Mouse (Mus musculus): ENCODE results near the gene Anks6.

Gene Anks6

DNA sequence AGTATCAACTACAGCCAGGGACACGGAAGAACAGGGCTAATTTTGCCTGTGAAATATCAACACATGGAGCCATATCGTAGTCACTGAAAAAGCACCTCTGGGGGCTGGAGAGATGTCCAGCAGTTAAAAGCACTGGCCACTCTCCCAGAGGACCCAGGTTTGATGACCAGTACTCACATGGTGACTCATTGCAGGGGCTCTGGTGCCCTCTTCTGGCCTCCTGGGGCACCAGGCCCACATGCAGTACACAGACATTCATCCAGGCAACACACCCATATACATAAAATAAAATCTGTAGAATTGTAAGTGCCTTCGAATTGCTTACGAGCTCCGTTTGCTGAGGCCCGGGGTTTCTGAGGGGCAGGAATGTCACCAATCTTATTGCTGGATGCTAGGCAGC is 10.3 kb downstream of the Anks6 start:
- no peak for DNase-seq (ENCODE audit: low spot score in 2 of 2)

DNA sequence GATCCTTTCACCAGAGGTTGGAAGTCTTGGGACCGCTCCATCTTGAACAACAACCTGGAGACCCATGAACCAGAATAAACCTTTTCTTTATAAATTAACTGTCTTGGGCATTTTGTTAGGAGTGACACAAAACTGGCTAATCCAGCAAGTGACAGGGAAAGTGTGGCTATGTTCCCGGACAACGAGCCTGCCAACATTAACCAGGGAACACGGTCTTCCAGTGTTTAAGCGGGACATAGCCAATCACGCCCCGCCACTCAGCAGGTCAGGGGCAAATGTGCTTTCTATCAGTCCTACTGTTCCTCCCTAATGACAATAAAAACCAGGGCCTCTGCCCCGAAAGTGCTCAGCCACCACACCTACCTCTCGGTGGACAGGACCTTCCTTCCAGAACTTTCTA is 13.4 kb downstream of the Anks6 start:
- DNase-seq (ENCODE audit: low spot score in 2 of 2): peak; percentile 41 to 43

- DNase-seq (ENCODE audit: low spot score in 2 of 2): no peak
Observed at GRCm38 (mm10) chr4:47039586-47039985, 17.6 kb downstream of the Anks6 start.

GRCm38 (mm10) chr4:47037321-47037657 is 19.9 kb downstream of the Anks6 start:
- peak; percentile 29 to 66 for DNase-seq (ENCODE audit: low spot score in 2 of 2)

DNA sequence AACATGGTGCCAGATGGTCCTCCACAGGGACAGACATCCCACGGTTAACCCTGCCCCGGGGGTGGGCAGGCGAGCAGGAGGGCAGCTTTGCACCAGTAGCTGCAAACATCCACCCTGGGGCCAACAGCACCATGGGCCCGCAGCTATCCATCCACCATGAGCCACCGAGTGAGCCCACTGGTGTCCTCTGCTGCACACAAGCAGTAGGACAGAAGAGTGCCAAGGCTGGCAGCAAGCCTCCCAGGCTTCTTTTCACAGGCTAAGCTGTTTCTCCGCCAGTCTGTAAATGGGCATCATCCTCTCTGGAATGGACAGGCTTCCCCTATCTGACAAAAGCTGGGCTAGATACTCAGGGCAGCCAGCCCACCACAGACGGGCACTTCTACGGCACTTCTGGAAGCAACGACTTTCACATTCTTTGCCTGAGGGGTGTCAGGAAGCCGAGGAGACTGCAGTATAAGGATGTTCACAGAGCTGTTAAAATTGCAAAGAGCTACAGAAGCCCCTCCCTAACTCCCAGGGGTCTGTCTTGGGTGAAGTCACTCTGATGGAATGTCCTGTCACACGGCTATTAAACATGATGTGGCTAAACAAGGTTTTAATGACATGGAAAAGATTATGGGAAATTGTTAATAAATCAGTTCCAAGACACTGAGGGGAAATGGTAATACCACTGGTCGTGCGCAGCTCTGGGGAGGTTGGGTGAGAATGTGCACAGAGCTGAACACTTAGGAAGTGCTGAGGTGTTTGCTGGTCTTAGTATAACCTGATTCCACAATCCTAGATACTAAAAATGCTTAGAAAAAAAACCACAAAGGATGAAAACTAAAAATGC is 20.5 kb downstream of the Anks6 start:
- peak in 1 of 2 experiments; percentile 27 for DNase-seq (ENCODE audit: low spot score in 2 of 2)

- DNase-seq (ENCODE audit: low spot score in 2 of 2): no peak
Observed at GRCm38 (mm10) chr4:47035536-47035935, 21.7 kb downstream of the Anks6 start.

DNA sequence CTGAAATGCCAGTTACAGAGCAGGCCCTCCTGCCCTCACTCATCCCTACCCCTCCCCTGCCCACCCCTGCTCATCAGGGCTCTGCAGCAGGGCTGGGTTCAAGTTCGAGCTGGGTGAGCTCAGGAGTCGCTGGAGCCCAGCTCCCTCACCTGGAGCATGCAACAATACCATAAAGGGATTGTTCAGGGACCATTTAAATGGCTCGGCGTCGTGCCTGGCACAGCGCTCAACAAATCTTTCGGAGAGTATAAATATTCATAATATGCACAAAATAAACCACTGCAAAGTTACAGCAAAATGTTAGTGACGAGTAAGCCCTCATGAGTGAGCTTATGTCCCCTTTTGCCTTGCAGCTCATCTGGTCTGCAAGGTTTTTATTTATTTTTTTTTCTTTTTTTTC is 25.1 kb downstream of the Anks6 start:
- no peak for DNase-seq (ENCODE audit: low spot score in 2 of 2)

DNA sequence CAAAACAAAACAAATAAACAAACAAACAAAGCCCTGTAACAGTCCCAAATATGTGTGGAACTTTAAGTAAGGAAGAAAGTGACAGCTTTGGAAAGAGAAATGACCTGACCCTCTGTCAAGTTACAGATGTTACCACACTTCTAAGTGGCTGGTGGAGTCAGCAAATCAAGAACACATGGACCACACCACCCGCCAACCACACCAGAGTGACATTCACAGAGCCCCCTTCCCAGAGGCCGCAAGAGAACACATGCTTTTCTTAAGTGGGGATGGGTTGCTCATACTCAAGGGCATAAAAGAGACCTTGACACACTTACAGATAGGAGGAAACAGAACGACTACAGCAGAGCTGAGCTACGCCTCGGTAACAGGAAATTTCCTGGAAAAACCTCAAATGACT is 28.4 kb downstream of the Anks6 start:
- DNase-seq (ENCODE audit: low spot score in 2 of 2): no peak

- no peak for DNase-seq (ENCODE audit: low spot score in 2 of 2)
Observed at GRCm38 (mm10) chr4:47023949-47024348, 33.3 kb downstream of the Anks6 start.

- no peak for DNase-seq (ENCODE audit: low spot score in 2 of 2)
Observed at GRCm38 (mm10) chr4:47022804-47023603, 34.2 kb downstream of the Anks6 start.

DNA sequence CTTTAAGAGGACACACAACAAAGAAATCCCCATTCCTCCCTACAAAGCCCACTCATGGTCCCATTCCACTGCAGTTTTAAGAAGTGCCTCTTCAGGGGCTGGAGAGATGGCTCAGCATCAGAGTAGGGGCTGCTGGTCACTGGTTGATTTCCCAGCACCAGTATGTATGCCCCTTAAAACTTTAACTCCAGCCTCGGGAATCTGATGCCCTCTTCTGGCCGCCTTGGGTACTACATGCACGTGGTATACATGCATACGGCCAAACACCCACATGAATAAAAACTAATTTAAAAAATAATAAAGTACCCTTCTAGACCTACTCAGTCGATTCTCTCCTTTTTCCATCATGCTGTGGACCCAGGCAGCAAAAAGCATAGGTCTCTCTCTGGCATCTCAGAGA is 36.7 kb downstream of the Anks6 start:
- peak in 1 of 2 experiments; percentile 29 for DNase-seq (ENCODE audit: low spot score in 2 of 2)

GRCm38 (mm10) chr4:47015156-47015555 is 42.1 kb downstream of the Anks6 start:
- DNase-seq (ENCODE audit: low spot score in 2 of 2): no peak

GRCm38 (mm10) chr4:47012476-47012875 is 44.8 kb downstream of the Anks6 start:
- DNase-seq (ENCODE audit: low spot score in 2 of 2): no peak

- peak; percentile 38 to 61 for DNase-seq (ENCODE audit: low spot score in 2 of 2)
Observed at GRCm38 (mm10) chr4:47010400-47011231, 46.6 kb downstream of the Anks6 start.

- DNase-seq (ENCODE audit: low spot score in 2 of 2): no peak
Observed at GRCm38 (mm10) chr4:47000626-47001395, 56.4 kb downstream of the Anks6 start.

GRCm38 (mm10) chr4:46997969-46998368 is 59.3 kb downstream of the Anks6 start:
- DNase-seq (ENCODE audit: low spot score in 2 of 2): no peak

DNA sequence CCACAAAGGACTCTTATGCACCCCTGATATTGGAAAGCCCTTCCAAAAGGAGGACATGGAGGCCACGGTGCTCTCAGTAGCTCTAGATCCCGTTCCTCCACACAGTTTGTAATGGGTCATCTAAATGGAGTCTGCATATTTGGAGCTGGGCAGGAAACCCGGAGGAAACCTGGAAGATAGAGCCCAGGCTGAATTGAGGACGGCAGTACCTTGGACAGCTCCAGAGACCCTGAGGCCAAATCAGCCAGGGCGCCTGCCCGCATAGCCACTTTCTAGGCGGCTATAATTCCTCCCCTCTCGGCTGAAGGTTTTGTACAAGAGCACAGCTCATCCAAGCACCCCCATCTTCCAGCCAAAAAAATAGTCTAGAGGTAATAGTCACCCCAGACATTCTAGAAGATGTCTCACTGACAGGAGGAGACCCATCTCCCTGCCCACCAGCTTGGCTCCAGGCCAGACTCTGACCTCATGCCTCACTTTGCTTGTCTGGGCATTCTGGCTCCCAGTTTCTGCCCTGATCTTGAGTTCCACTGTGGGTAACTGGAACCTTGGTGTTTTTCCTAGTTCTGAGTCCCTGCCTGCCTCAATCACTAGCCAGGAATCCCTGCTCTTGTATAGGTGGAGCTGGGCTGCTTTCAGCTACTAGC is 64.3 kb downstream of the Anks6 start:
- DNase-seq (ENCODE audit: low spot score in 2 of 2): peak in 1 of 2 experiments; percentile 10

- DNase-seq (ENCODE audit: low spot score in 2 of 2): no peak
Observed at GRCm38 (mm10) chr4:46991959-46992316, 65.3 kb downstream of the Anks6 start.

GRCm38 (mm10) chr4:46991016-46991958 is 65.9 kb downstream of the Anks6 start, which contains the start of gene Gabbr2:
TSS of gene Gabbr2 (minus strand) at chr4:46991873.
- no peak for DNase-seq (ENCODE audit: low spot score in 2 of 2)
